Mouse (Mus musculus) heart, adult 2 months (tissue): ENCODE results near the gene Timeless.

Experiments
- CTCF ChIP-seq: fragments of 200-600 bp; IDR thresholded peaks from 2 replicates; pipeline ENCODE4 v1.8.1; 2022; ENCODE audit warnings: antibody characterized with exemption, mild to moderate bottlenecking, moderate library complexity
- POLR2A ChIP-seq: fragments of 200-500 bp; IDR thresholded peaks from 2 replicates; pipeline ENCODE4 v1.6.1; 2011; ENCODE audit warnings: mild to moderate bottlenecking, low read depth, low read length, control low read depth; ENCODE audit not compliant: insufficient read depth

- TF ChIP-seq CTCF (no peak), POLR2A (no peak)
Measured at GRCm38 (mm10) chr10:128298243-128298642, 66.4 kb downstream of the Timeless start.
